Mouse (Mus musculus) bone marrow macrophage, adult 2 months (primary cell): ENCODE results near the gene Gpr183.

Experiments
- CTCF ChIP-seq: IDR thresholded peaks from 2 replicates; pipeline ENCODE4 v1.5.1; 2012; ENCODE audit warnings: low read depth, mild to moderate bottlenecking, low read length, moderate library complexity
- POLR2A ChIP-seq: IDR thresholded peaks from 2 replicates; pipeline ENCODE4 v1.6.1; 2012; ENCODE audit warnings: mild to moderate bottlenecking, low read depth, low read length, borderline replicate concordance

- TF ChIP-seq POLR2A (no peak), CTCF (no peak)
Observed at GRCm38 (mm10) chr14:121951399-121952045, 13.5 kb downstream of the Gpr183 start.
